Mouse (Mus musculus) limb, embryonic 14.5 days (tissue): ENCODE measurements around the gene G0s2. TPM values are rescaled to one million over a fixed set of nuclear protein-coding genes. Genes with fewer than 3 reads are reported as not detected.

Experiments used
- ATAC-seq: fragments of 200-750 bp; cut with Nextera tagmentation; 2 replicates; pipeline ENCODE4 v1.8.0; 2017; ENCODE audit warnings: low read depth, moderate number of reproducible peaks, moderate TSS enrichment; ENCODE audit not compliant: low FRiP score
- DNase-seq: peaks from one replicate; pipeline ENCODE4 v3.0.0-alpha.2; 2015; ENCODE audit warnings: low spot score
- H3K27ac ChIP-seq: fragments of 300-500 bp; sonication (generic); replicated peaks from 2 replicates; pipeline ENCODE4 v1.5.1; 2014; ENCODE audit warnings: low read depth, mild to moderate bottlenecking, low read length, moderate library complexity, mixed read lengths
- H3K27me3 ChIP-seq: fragments of 300-500 bp; sonication (generic); 2 replicates; pipeline ENCODE4 v1.6.1; 2014; ENCODE audit warnings: low read length, mixed read lengths; ENCODE audit not compliant: control insufficient read depth, insufficient read depth
- H3K36me3 ChIP-seq: fragments of 300-500 bp; sonication (generic); 2 replicates; pipeline ENCODE4 v1.6.1; 2014; ENCODE audit warnings: mild to moderate bottlenecking, low read length, moderate library complexity, mixed read lengths; ENCODE audit not compliant: control insufficient read depth, insufficient read depth
- H3K4me1 ChIP-seq: fragments of 300-500 bp; sonication (generic); 2 replicates; pipeline ENCODE4 v1.6.1; 2014; ENCODE audit warnings: antibody characterized with exemption, low read length, mixed read lengths; ENCODE audit not compliant: control insufficient read depth, insufficient read depth
- H3K4me2 ChIP-seq: fragments of 300-500 bp; sonication (generic); replicated peaks from 2 replicates; pipeline ENCODE4 v1.6.1; 2014; ENCODE audit warnings: low read depth, mild to moderate bottlenecking, low read length, moderate library complexity; ENCODE audit not compliant: severe bottlenecking
- H3K4me3 ChIP-seq: fragments of 300-500 bp; sonication (generic); replicated peaks from 2 replicates; pipeline ENCODE4 v1.5.1; 2014; ENCODE audit warnings: low read length
- H3K9ac ChIP-seq: fragments of 300-500 bp; sonication (generic); 2 replicates; pipeline ENCODE4 v1.6.1; 2014; ENCODE audit warnings: mild to moderate bottlenecking, low read depth, low read length, moderate library complexity; ENCODE audit not compliant: severe bottlenecking
- H3K9me3 ChIP-seq: fragments of 300-500 bp; sonication (generic); 2 replicates; pipeline ENCODE4 v1.6.1; 2016; ENCODE audit warnings: low read length; ENCODE audit not compliant: control insufficient read depth
- POLR2A ChIP-seq: fragments of 200-500 bp; IDR thresholded peaks from 2 replicates; pipeline ENCODE4 v1.8.0; 2012; ENCODE audit warnings: inconsistent platforms, mild to moderate bottlenecking, moderate library complexity, borderline replicate concordance; ENCODE audit not compliant: insufficient read depth, insufficient read length; ENCODE audit errors: extremely low read depth
- WGBS: fragments of 180-500 bp; shearing (Covaris S2); extraction: QIAGEN DNeasy Blood & Tissue Kit; methylation state at CpG from one replicate; pipeline ENCODE4 v1.1.7; 2014; 5-methylcytosine and 5-hydroxymethylcytosine counted together
- polyA plus RNA-seq, 2 experiments: library from polyadenylated mRNA; depleted of rRNA in 1 of 2; stranded (reverse) in 1 of 2; unstranded in 1 of 2; fragments of >200 nt; fragmentation: Nextera tagmentation in 1 of 2; extraction: Ambion mirVana in 1 of 2; gene quantifications; 2 replicates each; pipeline versions ENCODE4 v1.2.1 to v1.2.3; 2012 to 2014

Gene G0s2
- polyA plus RNA-seq, 2 experiments = 31.7 to 44.7 TPM

GRCm38 (mm10) chr1:193230935-193231334, 42.1 kb downstream of the G0s2 start:
- TF ChIP-seq POLR2A = no peak
- no peak overlapping the region for H3K4me3 ChIP-seq
- ATAC-seq (no peak), DNase-seq (no peak)
- H3K4me2 ChIP-seq = no peak overlapping the region
- H3K27me3 ChIP-seq = no peaks in the 10 kb centered on the region
- H3K4me1 ChIP-seq = peaks cover 12% of the 10 kb centered on the region; the same call in 1 of the 2 replicates
- no peak overlapping the region for H3K9ac ChIP-seq
- H3K9me3 ChIP-seq = no peaks in the 10 kb centered on the region
- no peak overlapping the region for H3K27ac ChIP-seq
- 73% methylated on average over 5 of the region's 5 CpGs for WGBS
- H3K36me3 ChIP-seq = no peaks in the 10 kb centered on the region

GRCm38 (mm10) chr1:193230531-193230930, 42.5 kb downstream of the G0s2 start:
- H3K4me1 ChIP-seq = peaks cover 12% of the 10 kb centered on the region; the same call in 1 of the 2 replicates
- H3K9me3 ChIP-seq = no peaks in the 10 kb centered on the region
- 83% methylated on average over 3 of the region's 3 CpGs for WGBS
- DNase-seq (no peak), ATAC-seq (no peak)
- H3K36me3 ChIP-seq = no peaks in the 10 kb centered on the region
- no peak for TF ChIP-seq POLR2A
- H3K4me3 ChIP-seq = no peak overlapping the region
- H3K27ac ChIP-seq = no peak overlapping the region
- no peaks in the 10 kb centered on the region for H3K27me3 ChIP-seq
- H3K4me2 ChIP-seq = no peak overlapping the region
- no peak overlapping the region for H3K9ac ChIP-seq

GRCm38 (mm10) chr1:193229570-193229969, 43.4 kb downstream of the G0s2 start:
- ATAC-seq = no peak

GRCm38 (mm10) chr1:193227537-193227936, 45.5 kb downstream of the G0s2 start:
- Histone ChIP-seq H3K4me3 (no peak overlapping the region), H3K27me3 (no peaks in the 10 kb centered on the region), H3K9me3 (no peaks in the 10 kb centered on the region), H3K4me2 (no peak overlapping the region), H3K9ac (no peak overlapping the region), H3K27ac (no peak overlapping the region), H3K36me3 (no peaks in the 10 kb centered on the region), H3K4me1 (0 out of 2 replicates have a peak, but pooled peaks cover 6% of the 10 kb centered on the region)
- ATAC-seq = no peak
- no peak for TF ChIP-seq POLR2A
- DNase-seq = no peak
- 64% methylated on average over 4 of the region's 4 CpGs for WGBS

More at GRCm38 (mm10) chr1:193229570-193229969, 43.4 kb downstream of the G0s2 start:
- H3K9ac ChIP-seq = no peak overlapping the region
- 91% methylated on average over 5 of the region's 5 CpGs for whole genome bisulfite sequencing
- no peaks in the 10 kb centered on the region for H3K27me3 ChIP-seq
- H3K36me3 ChIP-seq = no peaks in the 10 kb centered on the region
- no peak for DNase-seq
- H3K4me1 ChIP-seq = 0 out of 2 replicates have a peak, but pooled peaks cover 7% of the 10 kb centered on the region
- H3K9me3 ChIP-seq = no peaks in the 10 kb centered on the region
- H3K27ac ChIP-seq = no peak overlapping the region
- H3K4me3 ChIP-seq = no peak overlapping the region
- no peak overlapping the region for H3K4me2 ChIP-seq
- no peak for TF ChIP-seq POLR2A

GRCm38 (mm10) chr1:193226724-193227522, 46.1 kb downstream of the G0s2 start:
- Histone ChIP-seq H3K9me3 (no peaks in the 10 kb centered on the region), H3K36me3 (no peaks in the 10 kb centered on the region), H3K9ac (no peak overlapping the region), H3K4me3 (no peak overlapping the region), H3K27ac (no peak overlapping the region), H3K27me3 (no peaks in the 10 kb centered on the region), H3K4me2 (no peak overlapping the region), H3K4me1 (0 out of 2 replicates have a peak, but pooled peaks cover 6% of the 10 kb centered on the region)
- ATAC-seq (0 out of 2 replicates have a peak, but pooled peaks have one; percentile 41), DNase-seq (no peak)
- no peak for TF ChIP-seq POLR2A
- WGBS = 21% methylated on average over 7 of the region's 7 CpGs
